Mouse (Mus musculus) neural tube, embryonic 12.5 days (tissue): ENCODE results near the gene Lingo4. TPM values are rescaled to one million over a fixed set of nuclear protein-coding genes. Genes with fewer than 3 reads are reported as not detected.
A peak's percentile ranks its signal among the peaks of the same experiment; 100 is the strongest.

Source experiments
- ATAC-seq: fragments of 200-750 bp; cut with Nextera tagmentation; 2 replicates; pipeline ENCODE4 v1.8.0; 2017; ENCODE audit warnings: low read depth, mild to moderate bottlenecking, moderate TSS enrichment, moderate library complexity; ENCODE audit not compliant: low FRiP score
- H3K27ac ChIP-seq: fragments of 300-500 bp; sonication (generic); 2 replicates; pipeline ENCODE4 v1.5.1; 2016
- H3K27me3 ChIP-seq: fragments of 300-500 bp; sonication (generic); replicated peaks from 2 replicates; pipeline ENCODE4 v1.6.1; 2016; ENCODE audit warnings: mild to moderate bottlenecking
- H3K36me3 ChIP-seq: fragments of 300-500 bp; sonication (generic); 2 replicates; pipeline ENCODE4 v1.6.1; 2016; ENCODE audit warnings: mild to moderate bottlenecking
- H3K4me1 ChIP-seq: fragments of 300-500 bp; sonication (generic); 2 replicates; pipeline ENCODE4 v1.6.1; 2016
- H3K4me2 ChIP-seq: fragments of 300-500 bp; sonication (generic); replicated peaks from 2 replicates; pipeline ENCODE4 v1.6.1; 2016; ENCODE audit warnings: mild to moderate bottlenecking
- H3K4me3 ChIP-seq: fragments of 300-500 bp; sonication (generic); 2 replicates; pipeline ENCODE4 v1.5.1; 2016
- H3K9ac ChIP-seq: fragments of 300-500 bp; sonication (generic); 2 replicates; pipeline ENCODE4 v1.6.1; 2016; ENCODE audit warnings: mild to moderate bottlenecking
- H3K9me3 ChIP-seq: fragments of 300-500 bp; sonication (generic); 2 replicates; pipeline ENCODE4 v1.6.1; 2016; ENCODE audit warnings: mild to moderate bottlenecking
- WGBS: fragments of 180-500 bp; shearing (Covaris S2); methylation state at CpG from one replicate; pipeline ENCODE4 v1.1.7; 2016; 5-methylcytosine and 5-hydroxymethylcytosine counted together
- polyA plus RNA-seq: library from polyadenylated mRNA; unstranded; fragments of >200 nt; fragmentation: Nextera tagmentation; extraction: Ambion mirVana; gene quantifications from 2 replicates; pipeline ENCODE4 v1.2.1, GENCODE M21; 2016

Gene Lingo4
- polyA plus RNA-seq: 0.29 and 0.51 TPM in 2 replicates

GRCm38 (mm10) chr3:94398217-94398616, at the start of gene Lingo4:
Gene Lingo4 (plus strand): TSS chr3:94398517.
- Histone ChIP-seq H3K36me3 (no peaks in the 10 kb centered on the region), H3K27me3 (peaks cover 8% of the 10 kb centered on the region; the same call in 1 of the 2 replicates), H3K9ac (peak within 1 kb of the TSS; percentile 45; the same call in 1 of the 2 replicates), H3K4me1 (peaks cover 17% of the 10 kb centered on the region), H3K9me3 (no peaks in the 10 kb centered on the region), H3K27ac (no peak within 1 kb of the TSS), H3K4me2 (peak within 1 kb of the TSS; percentile 71), H3K4me3 (peak within 1 kb of the TSS; percentile 31)
- ATAC-seq: no peak
- WGBS: 75% methylated on average over 6 of the region's 6 CpGs

- 0% methylated on average over 1 of the region's 1 CpGs for WGBS
- Histone ChIP-seq H3K4me2 (no peak overlapping the region), H3K4me1 (peaks cover 7% of the 10 kb centered on the region; the same call in 1 of the 2 replicates), H3K27ac (no peak overlapping the region), H3K9ac (no peak overlapping the region), H3K36me3 (no peaks in the 10 kb centered on the region), H3K9me3 (no peaks in the 10 kb centered on the region), H3K4me3 (no peak overlapping the region), H3K27me3 (peaks cover 35% of the 10 kb centered on the region)
- ATAC-seq: no peak
These were observed 37.5 kb upstream of the Lingo4 start for GRCm38 (mm10) chr3:94360812-94361211.

- WGBS: 45% methylated on average over 7 of the region's 7 CpGs
- H3K36me3 ChIP-seq: no peaks in the 10 kb centered on the region
- H3K27ac ChIP-seq: no peak within 1 kb of the TSS
- ATAC-seq: no peak
- peak within 1 kb of the TSS; percentile 91 for H3K4me2 ChIP-seq
- H3K9me3 ChIP-seq: no peaks in the 10 kb centered on the region
- peaks cover 40% of the 10 kb centered on the region for H3K27me3 ChIP-seq
- H3K4me3 ChIP-seq: peak within 1 kb of the TSS; percentile 48
- peak within 1 kb of the TSS; percentile 87 for H3K9ac ChIP-seq
- peaks cover 7% of the 10 kb centered on the region; the same call in 1 of the 2 replicates for H3K4me1 ChIP-seq
These were observed 36.2 kb upstream of the Lingo4 start, which contains the start of gene C2cd4d for GRCm38 (mm10) chr3:94362138-94362537. Gene C2cd4d (plus strand): TSS chr3:94362438.

GRCm38 (mm10) chr3:94363291-94364153, 34.8 kb upstream of the Lingo4 start:
- Histone ChIP-seq H3K27ac (no peak overlapping the region), H3K9me3 (no peaks in the 10 kb centered on the region), H3K9ac (peak overlapping the region; percentile 87), H3K4me2 (peak overlapping the region; percentile 91), H3K4me3 (peak overlapping the region; percentile 48), H3K4me1 (peaks cover 7% of the 10 kb centered on the region; the same call in 1 of the 2 replicates), H3K27me3 (peaks cover 40% of the 10 kb centered on the region), H3K36me3 (no peaks in the 10 kb centered on the region)
- ATAC-seq: peak; percentile 77
- 5% methylated on average over 97 of the region's 97 CpGs for WGBS

GRCm38 (mm10) chr3:94364154-94364526, 34.2 kb upstream of the Lingo4 start:
- peak; percentile 43 for ATAC-seq

GRCm38 (mm10) chr3:94366761-94367160, 31.6 kb upstream of the Lingo4 start:
- no peaks in the 10 kb centered on the region for H3K36me3 ChIP-seq
- no peak overlapping the region for H3K27ac ChIP-seq
- H3K9ac ChIP-seq: no peak overlapping the region
- 28% methylated on average over 3 of the region's 3 CpGs for WGBS
- no peak overlapping the region for H3K4me3 ChIP-seq
- peaks cover 11% of the 10 kb centered on the region; the same call in 1 of the 2 replicates for H3K4me1 ChIP-seq
- no peaks in the 10 kb centered on the region for H3K9me3 ChIP-seq
- H3K27me3 ChIP-seq: peaks cover 40% of the 10 kb centered on the region
- H3K4me2 ChIP-seq: no peak overlapping the region
- ATAC-seq: 0 out of 2 replicates have a peak, but pooled peaks have one; percentile 13

More at GRCm38 (mm10) chr3:94364154-94364526, 34.2 kb upstream of the Lingo4 start:
- H3K27ac ChIP-seq: no peak overlapping the region
- peaks cover 40% of the 10 kb centered on the region for H3K27me3 ChIP-seq
- peak overlapping the region; percentile 48 for H3K4me3 ChIP-seq
- 4% methylated on average over 23 of the region's 23 CpGs for WGBS
- H3K9ac ChIP-seq: peak overlapping the region; percentile 87
- peaks cover 7% of the 10 kb centered on the region; the same call in 1 of the 2 replicates for H3K4me1 ChIP-seq
- H3K36me3 ChIP-seq: no peaks in the 10 kb centered on the region
- no peaks in the 10 kb centered on the region for H3K9me3 ChIP-seq
- H3K4me2 ChIP-seq: peak overlapping the region; percentile 91

- Histone ChIP-seq H3K36me3 (no peaks in the 10 kb centered on the region), H3K27me3 (peaks cover 32% of the 10 kb centered on the region), H3K4me3 (no peak overlapping the region), H3K4me1 (0 out of 2 replicates have a peak, but pooled peaks cover 12% of the 10 kb centered on the region), H3K9me3 (no peaks in the 10 kb centered on the region), H3K27ac (no peak overlapping the region), H3K4me2 (no peak overlapping the region), H3K9ac (no peak overlapping the region)
- ATAC-seq: no peak
- 86% methylated on average over 6 of the region's 6 CpGs for WGBS
These were observed 30.8 kb upstream of the Lingo4 start for GRCm38 (mm10) chr3:94367511-94367910.

GRCm38 (mm10) chr3:94368631-94369030, 29.7 kb upstream of the Lingo4 start:
- no peak for ATAC-seq
- Histone ChIP-seq H3K36me3 (no peaks in the 10 kb centered on the region), H3K9ac (no peak overlapping the region), H3K27me3 (peaks cover 28% of the 10 kb centered on the region), H3K4me3 (no peak overlapping the region), H3K4me2 (no peak overlapping the region), H3K27ac (no peak overlapping the region), H3K9me3 (no peaks in the 10 kb centered on the region), H3K4me1 (peaks cover 23% of the 10 kb centered on the region)
- WGBS: 72% methylated on average over 6 of the region's 6 CpGs

GRCm38 (mm10) chr3:94369709-94370108, 28.6 kb upstream of the Lingo4 start:
- Histone ChIP-seq H3K27me3 (peaks cover 19% of the 10 kb centered on the region), H3K4me2 (no peak overlapping the region), H3K9ac (no peak overlapping the region), H3K4me3 (no peak overlapping the region), H3K36me3 (no peaks in the 10 kb centered on the region), H3K9me3 (no peaks in the 10 kb centered on the region), H3K27ac (no peak overlapping the region), H3K4me1 (peaks cover 19% of the 10 kb centered on the region)
- 73% methylated on average over 2 of the region's 2 CpGs for WGBS
- no peak for ATAC-seq

- Histone ChIP-seq H3K4me2 (peak overlapping the region; percentile 41), H3K4me3 (no peak overlapping the region), H3K27me3 (0 out of 2 replicates have a peak, but pooled peaks cover 5% of the 10 kb centered on the region), H3K9me3 (no peaks in the 10 kb centered on the region), H3K4me1 (peaks cover 19% of the 10 kb centered on the region), H3K36me3 (no peaks in the 10 kb centered on the region), H3K27ac (no peak overlapping the region), H3K9ac (no peak overlapping the region)
- 0 out of 2 replicates have a peak, but pooled peaks have one; percentile 17 for ATAC-seq
- WGBS: 5% methylated on average over 11 of the region's 11 CpGs
These were observed 26.7 kb upstream of the Lingo4 start for GRCm38 (mm10) chr3:94371637-94372036.

- no peaks in the 10 kb centered on the region for H3K36me3 ChIP-seq
- 6% methylated on average over 3 of the region's 3 CpGs for WGBS
- H3K27me3 ChIP-seq: 0 out of 2 replicates have a peak, but pooled peaks cover 5% of the 10 kb centered on the region
- H3K9ac ChIP-seq: no peak overlapping the region
- no peak overlapping the region for H3K27ac ChIP-seq
- H3K4me1 ChIP-seq: peaks cover 19% of the 10 kb centered on the region
- no peak overlapping the region for H3K4me3 ChIP-seq
- no peaks in the 10 kb centered on the region for H3K9me3 ChIP-seq
- H3K4me2 ChIP-seq: peak overlapping the region; percentile 41
- no peak for ATAC-seq
These were observed 26.3 kb upstream of the Lingo4 start for GRCm38 (mm10) chr3:94372038-94372437.

- Histone ChIP-seq H3K27me3 (0 out of 2 replicates have a peak, but pooled peaks cover 5% of the 10 kb centered on the region), H3K4me2 (peak within 1 kb of the TSS; percentile 42), H3K27ac (no peak within 1 kb of the TSS), H3K9ac (no peak within 1 kb of the TSS), H3K4me3 (no peak within 1 kb of the TSS), H3K36me3 (no peaks in the 10 kb centered on the region), H3K9me3 (no peaks in the 10 kb centered on the region), H3K4me1 (peaks cover 19% of the 10 kb centered on the region)
- 23% methylated on average over 5 of the region's 5 CpGs for WGBS
- ATAC-seq: peak; percentile 14; the same call in 1 of the 2 replicates
These were observed 25.7 kb upstream of the Lingo4 start, which contains the start of gene Rorc for GRCm38 (mm10) chr3:94372641-94373040. Gene Rorc (plus strand): TSS chr3:94372794.
